Mouse (Mus musculus) cortical plate, adult 2 months (tissue): ENCODE measurements around the gene Tespa1.

Experiments used
- CTCF ChIP-seq: fragments of 200-500 bp; IDR thresholded peaks from 2 replicates; pipeline ENCODE4 v1.5.1; 2011; ENCODE audit warnings: mild to moderate bottlenecking, control low read depth, low read length; ENCODE audit not compliant: insufficient read depth; ENCODE audit errors: extremely low read depth
- POLR2A ChIP-seq: fragments of 200-500 bp; IDR thresholded peaks from 2 replicates; pipeline ENCODE4 v1.6.1; 2011; ENCODE audit warnings: mild to moderate bottlenecking, low read length, control low read depth; ENCODE audit not compliant: insufficient read depth; ENCODE audit errors: extremely low read depth

GRCm38 (mm10) chr10:130281982-130282449 is 40.7 kb upstream of the Tespa1 start:
- TF ChIP-seq CTCF (no peak), POLR2A (no peak)
